Mouse (Mus musculus): Measurements from ENCODE around the gene Dbp. TPM values are rescaled to one million over a fixed set of nuclear protein-coding genes. Genes with fewer than 3 reads are reported as not detected.

Gene Dbp
- total RNA-seq, 2 experiments from 2014 or later, result 64.8 to 96.6 TPM

GRCm38 (mm10) chr7:45710477-45711191 lies 5.7 kb downstream of the Dbp start:
- no peak for DNase-seq (ENCODE audit: low spot score in 2 of 2)

- no peak for DNase-seq (ENCODE audit: low spot score in 2 of 2)
Observed at GRCm38 (mm10) chr7:45711316-45712021, 6.6 kb downstream of the Dbp start.

DNA sequence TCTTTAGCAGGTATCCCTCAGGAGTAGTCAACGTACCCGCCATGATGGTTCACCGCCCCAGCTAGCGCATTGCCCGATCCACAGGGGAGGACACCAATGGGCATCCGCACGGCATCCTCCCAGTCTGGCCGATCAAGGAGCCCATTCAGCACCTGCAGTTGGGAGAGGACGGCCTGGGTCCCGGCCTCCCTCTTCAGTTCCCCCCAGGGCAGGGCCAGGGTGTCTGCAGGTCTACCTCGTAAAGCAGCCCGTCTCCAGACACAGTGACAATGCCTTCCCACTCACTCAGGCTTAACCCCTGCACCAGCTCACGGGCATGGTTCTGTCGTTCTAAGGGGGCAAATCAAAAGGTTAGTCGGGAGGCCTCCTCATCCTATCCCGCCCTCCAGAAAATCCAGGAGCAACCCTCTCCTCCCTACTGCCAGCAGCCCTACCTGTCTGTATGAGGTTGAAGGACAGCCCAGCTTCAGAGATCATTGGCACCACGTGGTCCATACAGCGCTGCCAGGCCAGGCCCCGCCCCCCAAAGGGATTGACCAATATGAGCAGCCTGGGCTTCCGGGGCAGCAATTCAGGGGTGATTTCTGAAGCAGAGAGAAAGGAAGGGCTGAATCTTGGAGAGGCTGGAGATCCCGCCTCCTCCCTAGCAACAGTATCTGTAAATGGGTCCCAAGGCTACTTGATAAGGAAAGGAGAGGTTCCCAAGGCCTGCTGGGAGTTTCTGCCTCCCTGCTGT lies 7.3 kb downstream of the Dbp start:
- DNase-seq (ENCODE audit: low spot score in 2 of 2), result peak in 1 of 2 experiments; percentile 56

DNA sequence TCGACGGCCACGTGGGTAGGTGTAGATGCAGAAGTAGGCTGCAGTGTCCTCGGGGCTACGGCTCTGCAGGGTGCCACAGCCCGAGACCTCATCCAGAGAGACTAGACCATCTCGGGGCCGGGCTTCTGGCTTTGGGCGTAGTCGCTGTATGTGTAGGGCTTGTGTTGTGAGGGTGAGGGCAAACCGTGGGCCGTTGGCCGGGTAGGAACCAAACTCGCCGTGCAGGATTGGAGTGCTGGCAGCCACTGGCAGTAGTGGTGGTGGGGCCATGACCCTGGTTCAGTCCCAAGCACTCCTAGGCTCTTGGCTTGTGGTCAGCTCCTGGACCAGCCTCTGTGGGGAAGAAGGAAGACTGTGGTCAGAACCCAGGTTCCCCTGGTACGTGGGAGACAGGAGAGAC lies 8.5 kb downstream of the Dbp start:
- peak in 1 of 2 experiments; percentile 25 for DNase-seq (ENCODE audit: low spot score in 2 of 2)

DNA sequence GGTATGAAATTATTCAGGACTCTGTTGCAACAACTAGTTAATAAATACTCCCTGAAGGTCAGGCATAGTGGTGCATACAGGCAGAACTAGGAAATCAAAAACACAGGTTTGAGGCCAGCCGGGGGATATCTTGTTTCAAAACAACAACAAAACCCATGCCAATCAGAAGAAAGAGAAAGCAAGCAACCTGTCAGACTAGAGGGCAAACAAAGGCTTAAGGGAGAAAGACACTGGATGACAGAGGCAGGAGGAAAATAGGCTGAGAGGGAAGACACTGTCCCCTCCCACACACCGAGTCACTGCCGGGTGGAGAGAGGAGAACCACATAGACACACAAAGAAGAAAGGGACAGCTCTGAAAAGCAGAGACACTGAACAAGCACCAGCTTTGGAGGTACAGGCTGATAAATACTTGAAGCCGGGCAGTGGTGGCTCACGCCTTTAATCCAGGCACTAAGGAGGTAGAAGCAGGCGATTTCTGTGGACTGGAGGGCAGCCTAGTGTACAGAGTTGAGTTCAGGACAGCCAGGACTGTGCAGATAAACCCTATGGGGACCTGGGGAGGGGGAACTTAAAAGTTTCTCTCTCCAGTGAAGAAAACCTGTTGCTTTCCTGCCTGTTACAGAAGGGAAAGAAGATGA lies 9.1 kb downstream of the Dbp start:
- DNase-seq (ENCODE audit: low spot score in 2 of 2), result no peak

GRCm38 (mm10) chr7:45714630-45715089 lies 9.8 kb downstream of the Dbp start:
- no peak for DNase-seq (ENCODE audit: low spot score in 2 of 2)

DNA sequence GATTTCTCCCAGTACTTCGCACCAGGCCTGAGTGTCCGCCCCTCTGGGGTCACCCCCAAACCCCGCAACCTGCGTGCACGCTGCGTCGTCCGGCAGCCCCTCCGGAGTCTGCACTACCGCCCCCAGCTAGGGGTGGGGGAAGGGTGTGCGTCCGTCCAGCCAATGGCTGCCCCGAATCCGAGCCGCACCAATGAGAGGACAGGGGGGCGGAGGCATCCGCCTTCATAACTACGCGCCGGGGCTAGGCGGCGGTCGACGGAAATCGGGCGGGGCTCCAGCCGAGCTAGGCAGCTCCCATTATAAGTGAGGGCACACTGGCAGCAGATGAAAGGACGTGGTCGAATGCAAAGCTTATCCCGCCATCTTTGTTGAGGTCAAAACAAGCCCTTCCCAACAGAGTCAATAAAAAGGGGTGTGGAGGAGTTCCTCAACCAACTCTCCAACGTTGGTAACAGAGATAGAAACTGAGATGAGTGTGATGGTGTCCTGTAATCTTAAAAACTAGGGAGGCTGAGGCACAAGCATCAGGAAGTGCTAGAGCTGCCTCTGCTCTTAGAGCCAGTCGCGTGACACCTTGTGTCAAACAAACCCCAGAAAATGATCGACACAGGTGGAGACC lies 10.3 kb downstream of the Dbp start, which contains the start of gene Rpl18:
Gene Rpl18, plus strand, starts transcription at position 368 of the 619 bp plus-strand sequence.
- peak; percentile 90 to 95 for DNase-seq (ENCODE audit: low spot score in 2 of 2)

- no peak for DNase-seq (ENCODE audit: low spot score in 2 of 2)
Observed at GRCm38 (mm10) chr7:45715741-45716459, 11.0 kb downstream of the Dbp start.

- DNase-seq (ENCODE audit: low spot score in 2 of 2), result no peak
Observed at GRCm38 (mm10) chr7:45716460-45716857, 11.6 kb downstream of the Dbp start.

DNA sequence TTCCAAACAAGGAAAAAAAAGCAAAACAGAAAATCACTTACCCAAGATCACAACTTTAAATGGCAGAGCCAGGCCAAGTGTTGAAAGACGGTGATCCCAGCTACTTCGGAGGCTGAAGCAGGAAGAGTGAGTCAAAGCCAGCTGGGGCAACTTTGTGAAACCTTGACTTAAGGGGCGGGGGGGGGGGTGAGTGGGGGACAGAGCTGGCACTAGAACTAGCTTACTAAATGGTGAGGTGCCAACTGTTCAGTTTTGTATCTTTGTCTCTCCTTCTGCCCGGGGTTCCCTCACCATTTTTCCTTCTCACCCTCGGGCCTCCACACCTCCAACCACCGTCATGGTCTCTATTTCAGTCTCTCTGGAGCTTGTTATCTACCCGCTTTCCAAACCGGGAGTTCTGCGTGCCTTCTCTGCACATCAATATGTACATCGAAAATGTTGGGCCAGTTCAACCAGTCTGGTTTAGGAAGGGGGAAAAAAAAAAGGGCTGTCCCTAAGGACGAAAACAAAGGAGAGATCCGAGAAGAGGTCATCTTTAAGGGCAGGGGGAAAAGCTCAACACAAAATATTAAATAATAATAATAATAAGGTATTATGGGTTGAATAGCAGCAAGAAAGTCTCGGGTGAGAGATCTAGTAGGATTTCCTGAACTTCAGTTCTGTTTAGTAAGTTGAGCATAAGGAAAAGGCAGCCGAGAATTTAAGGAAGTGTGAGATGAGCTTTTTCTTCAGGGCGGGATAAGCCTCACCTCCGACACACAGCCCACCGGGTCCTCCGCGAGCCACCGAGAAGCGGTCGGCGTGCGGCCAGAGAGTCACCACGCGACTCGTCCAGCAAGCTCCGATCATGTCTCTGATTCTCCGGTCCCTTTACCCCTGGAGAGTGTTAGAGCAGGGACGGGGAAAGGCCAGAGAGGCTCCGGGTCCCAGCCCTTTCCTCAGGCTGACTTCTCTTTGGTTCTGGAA lies 12.3 kb downstream of the Dbp start:
- no peak for DNase-seq (ENCODE audit: low spot score in 2 of 2)

GRCm38 (mm10) chr7:45717918-45718297 lies 13.0 kb downstream of the Dbp start, which contains the start of gene Sphk2:
Sphk2 (minus strand) TSS chr7:45718002.
- DNase-seq (ENCODE audit: low spot score in 2 of 2), result peak; percentile 98

GRCm38 (mm10) chr7:45718331-45718730 lies 13.4 kb downstream of the Dbp start:
- DNase-seq (ENCODE audit: low spot score in 2 of 2), result no peak

GRCm38 (mm10) chr7:45719180-45719579 lies 14.3 kb downstream of the Dbp start:
- no peak for DNase-seq (ENCODE audit: low spot score in 2 of 2)

GRCm38 (mm10) chr7:45719738-45720412 lies 15.0 kb downstream of the Dbp start:
- peak in 1 of 2 experiments; percentile 16 for DNase-seq (ENCODE audit: low spot score in 2 of 2)

DNA sequence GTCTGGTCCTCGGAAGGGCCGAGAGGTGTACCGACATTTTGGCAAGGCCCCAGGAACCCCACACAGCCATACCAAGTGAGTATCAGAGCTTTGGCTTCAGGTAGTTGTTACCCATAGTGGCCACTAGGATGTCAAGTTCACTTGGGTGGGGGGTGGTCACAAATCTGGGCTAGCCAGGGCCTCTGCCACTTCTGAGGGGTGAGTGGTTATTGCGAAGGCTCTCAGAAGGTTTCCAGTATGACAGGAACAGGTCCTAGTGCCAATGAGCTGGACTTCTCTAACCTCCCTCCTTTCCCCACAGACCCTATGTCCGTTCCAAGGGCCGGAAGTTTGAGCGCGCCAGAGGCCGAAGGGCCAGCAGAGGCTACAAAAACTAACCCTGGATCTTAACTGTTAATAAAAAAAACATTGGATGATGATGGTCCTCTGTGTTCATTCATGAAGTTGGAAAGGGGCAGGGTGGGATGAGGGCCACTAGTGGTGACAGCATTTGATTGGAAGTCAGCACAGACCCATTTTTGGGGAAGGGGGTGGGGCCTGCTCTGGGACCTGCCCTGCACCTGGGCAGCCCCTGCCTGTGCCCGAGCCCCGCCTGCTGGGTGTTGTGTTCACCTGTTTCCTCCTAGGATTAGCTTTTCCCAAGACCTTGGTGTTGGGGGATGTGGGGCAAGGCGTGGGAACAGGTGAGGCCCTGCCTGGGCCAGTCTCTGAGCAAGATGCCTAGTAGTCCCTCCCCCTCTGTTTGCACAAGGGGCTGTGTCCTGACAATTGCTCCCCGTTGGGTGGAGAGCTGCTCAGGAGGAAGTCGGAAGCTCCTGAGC lies 15.7 kb downstream of the Dbp start, which contains the start of gene Fam83e:
Gene Fam83e, plus strand, starts transcription at position 800 of the 821 bp plus-strand sequence.
- DNase-seq (ENCODE audit: low spot score in 2 of 2), result peak in 1 of 2 experiments; percentile 21

GRCm38 (mm10) chr7:45721234-45721571 lies 16.3 kb downstream of the Dbp start:
- DNase-seq (ENCODE audit: low spot score in 2 of 2), result no peak

DNA sequence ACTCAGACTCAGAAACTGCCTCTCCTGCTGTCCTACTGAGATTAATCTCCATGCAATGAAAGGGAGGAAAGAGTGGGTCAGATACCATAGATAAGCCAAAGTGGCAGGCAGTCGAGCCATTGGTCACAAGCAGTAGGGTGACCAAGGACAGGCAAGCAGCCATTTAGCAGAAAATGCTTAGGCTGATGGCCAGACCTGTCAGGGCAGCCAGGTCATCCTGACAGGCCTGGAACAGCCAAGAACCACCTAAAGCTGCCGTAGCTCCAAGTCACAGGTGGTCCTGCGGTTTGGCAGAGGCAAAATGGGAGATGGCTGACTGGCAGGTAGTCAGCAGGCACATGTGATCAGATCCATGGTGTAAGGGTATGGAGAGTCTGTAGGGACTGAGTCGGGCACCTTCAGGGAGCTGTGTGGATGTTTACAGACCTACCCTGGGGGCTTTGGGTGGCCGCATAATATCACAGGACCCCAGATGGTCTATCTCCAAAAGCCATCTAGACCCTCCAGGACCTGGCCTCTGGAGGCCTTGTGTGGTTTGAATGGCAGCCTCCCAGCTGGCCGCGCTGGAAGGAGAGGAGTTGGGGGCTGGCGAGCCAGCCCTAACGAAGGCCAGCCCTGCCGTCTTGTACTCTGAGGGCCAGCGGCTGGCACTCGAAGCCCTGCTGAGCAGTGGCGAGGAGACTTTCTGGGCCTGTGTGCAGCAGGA lies 16.9 kb downstream of the Dbp start:
- DNase-seq (ENCODE audit: low spot score in 2 of 2), result no peak
